Mouse (Mus musculus) ES-E14 (cell line): ENCODE results near the gene Kynu. TPM values are rescaled to one million over a fixed set of nuclear protein-coding genes. Genes with fewer than 3 reads are reported as not detected.

ENCODE experiments used
- DNase-seq: peaks from one replicate; pipeline ENCODE4 v3.0.0-alpha.2; 2013; ENCODE audit warnings: low read depth, low spot score
- H3K27ac ChIP-seq: 2 replicates; pipeline ENCODE4 v1.5.1; 2012; ENCODE audit warnings: low read depth, mild to moderate bottlenecking, low read length, moderate library complexity, mixed read lengths; ENCODE audit not compliant: poor library complexity, insufficient read depth, severe bottlenecking
- H3K36me3 ChIP-seq: 2 replicates; pipeline ENCODE4 v1.6.1; 2012; ENCODE audit warnings: mild to moderate bottlenecking, low read length, moderate library complexity, mixed read lengths; ENCODE audit not compliant: control insufficient read depth, poor library complexity, insufficient read depth, severe bottlenecking
- H3K4me1 ChIP-seq, 2 experiments: fragments of 150-350 bp in 1 of 2; sonication (generic) in 1 of 2; 2 replicates each; pipeline ENCODE4 v1.6.1; 2012; ENCODE audit warnings: low read length in 2 of 2, mild to moderate bottlenecking in 1 of 2, mixed read lengths in 1 of 2; ENCODE audit not compliant: control insufficient read depth in 2 of 2, insufficient read depth in 2 of 2, poor library complexity in 1 of 2
- H3K4me3 ChIP-seq, 2 experiments: fragments of 150-350 bp in 1 of 2; sonication (generic) in 1 of 2; 2 replicates each; pipeline ENCODE4 v1.5.1; 2012; ENCODE audit warnings: low read length in 2 of 2, low read depth in 1 of 2, mild to moderate bottlenecking in 1 of 2, mixed read lengths in 1 of 2; ENCODE audit not compliant: insufficient read depth in 1 of 2, poor library complexity in 1 of 2, severe bottlenecking in 1 of 2
- H3K9ac ChIP-seq: 2 replicates; pipeline ENCODE4 v1.6.1; 2012; ENCODE audit warnings: low read depth, mild to moderate bottlenecking, low read length, mixed read lengths; ENCODE audit not compliant: poor library complexity, insufficient read depth, severe bottlenecking
- H3K9me3 ChIP-seq: fragments of 150-350 bp; sonication (generic); 2 replicates; pipeline ENCODE4 v1.6.1; 2012; ENCODE audit warnings: low read depth, mild to moderate bottlenecking, low read length; ENCODE audit not compliant: control insufficient read depth, insufficient read depth
- CHD2 ChIP-seq: IDR thresholded peaks from 2 replicates; pipeline ENCODE4 v1.6.1; 2014; ENCODE audit warnings: mild to moderate bottlenecking, low read depth, low read length, inconsistent platforms
- HCFC1 ChIP-seq: IDR thresholded peaks from 2 replicates; pipeline ENCODE4 v1.6.1; 2012; ENCODE audit warnings: low read length, inconsistent platforms, borderline replicate concordance; ENCODE audit not compliant: insufficient read depth
- MAFK ChIP-seq: IDR thresholded peaks from 2 replicates; pipeline ENCODE4 v1.6.1; 2014; ENCODE audit warnings: mild to moderate bottlenecking, low read depth, low read length, inconsistent platforms; ENCODE audit not compliant: insufficient read depth
- ZC3H11A ChIP-seq: IDR thresholded peaks from 2 replicates; pipeline ENCODE4 v1.6.1; 2012; ENCODE audit warnings: low read depth, mild to moderate bottlenecking, inconsistent platforms, low read length, borderline replicate concordance
- ZNF384 ChIP-seq: IDR thresholded peaks from 2 replicates; pipeline ENCODE4 v1.6.1; 2012; ENCODE audit warnings: low read depth, low read length, inconsistent platforms
- in situ Hi-C, 2 experiments: fragments of 600-800 bp; cut with MboI; formaldehyde crosslinking; loops; one replicate each; pipeline ENCODE4 v1.15.1; 2025; ENCODE audit warnings: low sequenced_read_pairs in 2 of 2, inconsistent platforms in 1 of 2; ENCODE audit not compliant: unreplicated experiment in 2 of 2
- total RNA-seq: library from RNA; depleted of rRNA; stranded (reverse); fragments of 300-350 nt; gene quantifications from 2 replicates; pipeline ENCODE4 v1.2.3, GENCODE M21; 2012

Gene Kynu
- total RNA-seq, 1 experiment, result 0.45 TPM

DNA sequence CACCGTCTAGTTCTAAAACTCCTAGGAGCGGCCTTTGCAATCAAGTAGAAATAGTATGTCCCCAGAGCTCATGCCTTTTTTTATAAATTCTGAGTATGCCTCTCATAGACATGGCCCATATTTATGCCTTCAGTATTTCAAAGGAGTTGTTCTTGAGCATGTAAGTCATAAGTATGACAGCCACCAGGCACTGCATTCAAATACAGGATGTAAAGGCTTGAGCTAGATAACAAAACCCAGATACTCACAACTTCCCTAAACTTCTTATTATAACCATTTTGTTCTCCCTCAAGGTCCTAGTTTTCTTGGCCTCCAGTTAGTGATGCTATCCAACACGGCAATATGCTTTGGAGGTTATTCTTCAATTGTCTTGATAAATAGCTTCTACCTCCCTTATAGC is 12.5 kb upstream of the Kynu start:
- no peak for TF ChIP-seq ZC3H11A
- TF ChIP-seq ZNF384, result no peak
- TF ChIP-seq CHD2, result no peak
- no peak for TF ChIP-seq MAFK
- TF ChIP-seq HCFC1, result no peak
- in situ Hi-C loops, result no loop called here
- no peaks in the 10 kb centered on the region for H3K9me3 ChIP-seq
- no peak for DNase-seq
- H3K4me1 ChIP-seq, result no peaks in the 10 kb centered on the region
- H3K27ac ChIP-seq, result no peak overlapping the region
- no peak overlapping the region for H3K4me3 ChIP-seq
- H3K36me3 ChIP-seq, result no peaks in the 10 kb centered on the region
- H3K9ac ChIP-seq, result no peak overlapping the region

DNA sequence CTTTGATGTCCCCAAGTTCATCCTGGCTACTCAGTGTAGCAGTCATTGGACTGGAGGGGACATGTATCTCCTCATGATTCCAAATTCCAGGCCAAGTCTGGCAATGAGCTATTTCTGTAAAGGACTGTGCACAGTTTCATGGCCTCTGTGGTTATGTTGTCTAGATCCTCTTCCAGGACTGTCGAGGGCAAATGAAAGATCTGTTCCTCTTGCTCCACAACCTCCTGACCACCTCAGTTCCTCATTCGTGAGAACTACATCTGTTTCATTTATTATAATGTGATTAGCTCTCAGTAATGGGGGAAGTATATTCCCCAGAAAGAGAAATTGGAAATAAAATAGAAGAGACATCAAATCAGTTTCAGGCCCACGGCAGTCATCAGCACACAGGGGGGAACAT is 9.5 kb upstream of the Kynu start:
- Histone ChIP-seq H3K4me1 (no peaks in the 10 kb centered on the region), H3K36me3 (no peaks in the 10 kb centered on the region), H3K27ac (no peak overlapping the region), H3K4me3 (no peak overlapping the region), H3K9me3 (no peaks in the 10 kb centered on the region), H3K9ac (no peak overlapping the region)
- in situ Hi-C loops, result no loop called here
- DNase-seq, result no peak
- no peak for TF ChIP-seq ZNF384
- no peak for TF ChIP-seq ZC3H11A
- no peak for TF ChIP-seq MAFK
- TF ChIP-seq HCFC1, result no peak
- no peak for TF ChIP-seq CHD2

DNA sequence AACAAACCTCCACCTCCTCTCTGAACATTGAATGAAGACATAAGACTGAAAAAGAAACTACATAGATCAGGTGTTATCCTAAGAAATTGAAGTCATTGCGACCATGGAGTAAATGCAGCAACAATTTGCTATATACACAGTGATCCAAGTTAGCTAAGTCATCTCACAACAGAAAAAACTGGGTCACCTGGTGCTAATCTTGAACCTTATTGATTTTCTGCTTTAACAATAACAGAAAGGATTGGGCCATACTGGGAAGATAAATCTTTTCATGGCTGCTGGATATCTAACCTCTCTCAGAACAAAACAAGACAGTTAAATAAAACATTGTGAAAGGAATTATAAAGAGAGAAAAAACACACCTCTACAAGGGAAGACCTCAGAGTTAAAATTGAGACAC is 8.7 kb upstream of the Kynu start:
- H3K9ac ChIP-seq, result no peak overlapping the region
- H3K4me3 ChIP-seq, result no peak overlapping the region
- H3K27ac ChIP-seq, result no peak overlapping the region
- no peaks in the 10 kb centered on the region for H3K36me3 ChIP-seq
- in situ Hi-C loops, result no loop called here
- DNase-seq, result no peak
- H3K4me1 ChIP-seq, result no peaks in the 10 kb centered on the region
- no peak for TF ChIP-seq HCFC1
- no peaks in the 10 kb centered on the region for H3K9me3 ChIP-seq

DNA sequence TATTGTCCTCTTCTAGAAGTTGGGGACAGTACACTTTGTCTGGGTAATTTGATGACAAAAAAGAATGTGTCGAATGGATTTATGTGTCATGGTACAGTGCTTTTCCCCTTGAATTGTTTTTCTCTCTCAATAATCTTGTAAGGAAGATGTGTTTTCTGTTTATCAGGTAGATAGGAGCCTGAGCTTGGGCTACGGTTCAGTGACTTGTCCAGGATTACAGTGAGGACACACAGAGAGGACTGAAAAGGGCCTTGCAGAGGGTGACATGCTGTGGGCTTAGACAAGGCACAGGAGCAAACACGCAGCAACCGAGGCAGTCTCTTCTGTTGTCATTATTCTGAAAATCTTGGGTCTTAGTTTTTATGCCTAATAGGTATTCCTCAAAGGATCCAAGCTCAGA is 913 bp upstream of the Kynu start:
- Histone ChIP-seq H3K4me3 (no peak overlapping the region), H3K36me3 (no peaks in the 10 kb centered on the region)

DNA sequence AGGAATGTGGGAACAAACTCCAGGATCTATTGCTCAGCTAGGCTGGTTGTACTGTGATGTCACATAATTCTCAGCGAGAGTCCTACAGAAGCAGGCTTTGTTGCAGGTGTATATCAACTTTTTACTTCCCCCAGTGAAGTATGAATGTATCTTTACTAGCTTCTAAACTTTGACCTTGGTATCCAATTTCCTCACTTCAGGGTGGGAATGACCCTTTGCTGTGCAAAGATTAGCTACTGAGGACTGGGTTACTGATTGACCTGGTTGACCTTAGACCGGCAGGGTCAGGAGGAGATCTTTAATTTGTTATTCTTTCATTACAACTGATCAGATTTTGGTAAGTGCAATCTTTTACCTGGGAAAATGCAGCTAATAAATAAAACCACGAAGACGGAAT is 758 bp downstream of the Kynu start:
- H3K27ac ChIP-seq, result no peak overlapping the region
- in situ Hi-C loops, result no loop called here
- TF ChIP-seq HCFC1 (no peak), CHD2 (no peak), ZNF384 (no peak), ZC3H11A (no peak), MAFK (no peak)
- H3K9me3 ChIP-seq, result no peaks in the 10 kb centered on the region
- H3K9ac ChIP-seq, result no peak overlapping the region
- 0 out of 4 replicates have a peak, but pooled peaks cover 0 to 1% of the 10 kb centered on the region in 2 experiments for H3K4me1 ChIP-seq
- no peak overlapping the region for H3K4me3 ChIP-seq
- DNase-seq, result no peak
- no peaks in the 10 kb centered on the region for H3K36me3 ChIP-seq

More for the DNA sequence above, 913 bp upstream of the Kynu start:
- Histone ChIP-seq H3K9me3 (no peaks in the 10 kb centered on the region), H3K27ac (no peak overlapping the region), H3K9ac (no peak overlapping the region), H3K4me1 (0 out of 4 replicates have a peak, but pooled peaks cover 0 to 1% of the 10 kb centered on the region in 2 experiments)
- TF ChIP-seq ZNF384 (no peak), ZC3H11A (no peak), CHD2 (no peak), HCFC1 (no peak), MAFK (no peak)
- in situ Hi-C loops, result no loop called here
- no peak for DNase-seq
